Mouse (Mus musculus): ENCODE measurements around the gene Hemk1.

DNA sequence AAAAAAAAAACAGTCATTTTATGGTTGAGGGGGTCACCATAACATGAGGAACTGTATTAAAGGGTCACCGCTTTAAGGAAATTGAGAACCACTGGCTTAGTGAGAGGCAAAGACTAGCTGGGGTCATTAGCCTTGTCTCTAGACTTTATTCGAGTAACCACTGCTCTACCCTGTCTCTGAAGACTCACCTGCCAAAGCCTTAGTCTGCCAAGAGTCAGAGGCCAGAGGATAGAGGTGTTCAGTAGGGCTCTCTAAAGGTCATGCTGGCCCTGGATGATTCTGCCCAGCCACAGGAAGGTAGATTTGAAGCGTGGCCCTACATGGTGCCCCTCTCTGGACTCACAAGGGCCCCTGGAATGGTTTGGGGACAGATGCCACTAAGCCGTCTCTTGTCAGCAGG is 33.1 kb downstream of the Hemk1 start:
- TF ChIP-seq POLR2A (IDR thresholded peaks at IDR 0.05; ENCODE audit: borderline replicate concordance, control insufficient read depth, low read depth, low read length) (no peak), CTCF (IDR thresholded peaks at IDR 0.05; ENCODE audit: control insufficient read depth, insufficient read depth, low read length) (no peak)

All from bone marrow, adult 2 months (tissue).